Mouse (Mus musculus): ENCODE results near the gene Nr5a2.
"Not testable (repeated sequence)": the region's sequence is repeated elsewhere in the genome, so short reads cannot be mapped to it uniquely, and the experiment has no call there.

Nr5a2 gene

GRCm38 (mm10) chr1:136832305-136833152 is 127.7 kb downstream of the Nr5a2 start:
- DNase-seq, result peak; percentile 14 to 47

DNA sequence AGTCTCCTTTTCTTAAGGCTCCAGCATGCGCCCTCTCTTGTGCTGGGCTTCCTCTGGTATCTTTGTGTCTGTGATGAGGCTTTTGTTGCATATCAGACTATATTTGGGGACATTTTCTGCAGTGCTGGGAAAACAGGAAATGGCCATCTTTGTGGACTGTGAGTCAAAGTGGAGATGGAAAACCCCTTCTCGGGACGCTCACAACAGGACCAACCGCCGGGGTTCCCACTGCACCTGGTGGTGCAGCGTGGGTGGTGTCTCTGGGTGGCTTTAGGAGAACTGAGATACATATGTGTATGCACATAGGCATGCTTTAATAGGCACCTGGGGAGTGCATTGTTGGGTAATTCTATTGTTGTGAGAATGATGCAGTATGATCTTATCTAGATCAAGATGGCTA is 129.3 kb downstream of the Nr5a2 start:
- DNase-seq, result no peak

GRCm38 (mm10) chr1:136829931-136830330 is 130.3 kb downstream of the Nr5a2 start:
- DNase-seq, result no peak

DNA sequence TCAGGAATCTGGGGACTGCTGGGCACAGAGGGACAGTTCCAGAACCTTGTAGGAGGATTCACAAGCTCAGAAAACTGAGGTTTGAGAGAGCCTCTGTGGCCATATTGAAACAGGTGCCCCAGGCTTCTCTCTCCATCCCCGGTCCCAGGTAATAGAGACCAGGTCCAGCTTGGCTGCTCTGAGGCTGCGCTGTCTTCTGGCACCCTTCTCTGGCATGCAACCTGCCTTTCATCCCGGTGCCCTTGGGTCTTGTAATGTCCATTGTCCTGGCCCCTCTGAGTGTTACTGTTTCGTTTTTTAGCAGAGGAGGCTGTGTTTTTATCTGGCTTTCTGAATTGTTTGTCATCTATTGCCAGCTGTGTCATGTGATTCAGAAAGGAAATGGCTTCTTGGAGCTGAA is 136.4 kb downstream of the Nr5a2 start:
- no peak for DNase-seq

- DNase-seq, result no peak
These were observed 159.6 kb downstream of the Nr5a2 start for GRCm38 (mm10) chr1:136800625-136801024.

DNA sequence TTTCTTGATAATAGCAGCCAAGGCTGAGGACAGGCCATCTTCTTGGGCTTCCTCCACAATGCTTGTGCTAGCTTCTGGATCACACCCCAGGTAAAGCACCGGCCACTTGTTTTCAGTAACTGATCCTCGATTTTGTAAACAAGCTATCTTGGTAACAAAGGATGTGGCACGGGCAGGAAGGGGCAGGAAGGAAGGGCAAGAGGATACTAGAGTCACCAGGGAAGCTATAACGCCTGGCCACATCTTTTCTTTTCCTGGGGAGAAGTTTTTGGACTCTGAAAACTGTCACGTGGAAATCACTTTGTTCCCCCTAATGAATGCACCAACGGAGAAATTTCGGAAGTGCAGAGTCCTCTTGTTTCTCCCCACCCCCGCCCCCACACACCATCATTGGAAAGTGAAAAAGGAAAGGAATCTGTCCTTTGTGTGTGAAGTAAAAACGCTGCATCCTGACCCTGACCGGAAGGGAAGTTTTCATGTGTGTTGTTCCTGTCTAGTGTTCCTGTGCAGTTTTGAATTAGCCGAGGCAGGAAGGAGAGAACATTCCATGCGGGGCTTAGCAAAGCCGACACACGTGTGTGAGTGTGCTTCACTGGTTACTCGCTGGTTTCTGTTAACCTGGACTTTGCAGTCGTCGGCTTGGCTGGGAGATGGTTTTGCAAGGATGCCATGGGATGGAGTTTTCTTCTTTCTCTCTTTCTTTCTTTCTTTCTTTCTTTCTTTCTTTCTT is 163.7 kb downstream of the Nr5a2 start:
- peak in 1 of 2 experiments; percentile 6 for DNase-seq

GRCm38 (mm10) chr1:136792957-136793883 is 167.0 kb downstream of the Nr5a2 start:
- not testable (repeated sequence) for DNase-seq

Measured in lung, adult 18-20 months (tissue).